Mouse (Mus musculus): ENCODE data around the gene Ppox. TPM values are rescaled to one million over a fixed set of nuclear protein-coding genes. Genes with fewer than 3 reads are reported as not detected.
A peak's percentile ranks its signal among the peaks of the same experiment; 100 is the strongest.

The Ppox gene
- polyA plus RNA-seq, 1 experiment from 2014 or later = 42.9 TPM

GRCm38 (mm10) chr1:171256095-171256818, 24.7 kb downstream of the Ppox start:
- Histone ChIP-seq H3K9me3 (ENCODE audit: control insufficient read depth, low read length) (no peaks in the 10 kb centered on the region), H3K36me3 (ENCODE audit: control insufficient read depth, insufficient read depth, low read length) (no peaks in the 10 kb centered on the region), H3K27ac (replicated peaks in 1 of 2; ENCODE audit: control insufficient read depth in 1 of 2, insufficient read depth in 1 of 2, low read depth in 2 of 2, low read length in 2 of 2) (no peak overlapping the region), H3K4me1 (ENCODE audit: control insufficient read depth in 2 of 2, insufficient read depth in 2 of 2, low read length in 2 of 2) (peaks cover 12 to 13% of the 10 kb centered on the region in 2 experiments; a peak in 3 of 4 replicates), H3K27me3 (ENCODE audit: control insufficient read depth, insufficient read depth, low read length) (no peaks in the 10 kb centered on the region), H3K4me3 (ENCODE audit: control insufficient read depth in 1 of 2, insufficient read depth in 1 of 2, low read depth in 1 of 2, low read length in 2 of 2) (no peak overlapping the region), H3K4me2 (ENCODE audit: low read length) (no peak overlapping the region), H3K9ac (ENCODE audit: low read length) (no peak overlapping the region)
- WGBS = 87% methylated on average over 24 of the region's 24 CpGs
- no peak for ATAC-seq (ENCODE audit: insufficient number of reproducible peaks, insufficient read depth, low FRiP score, low read depth)

- Histone ChIP-seq H3K27me3 (ENCODE audit: control insufficient read depth, insufficient read depth, low read length) (no peaks in the 10 kb centered on the region), H3K36me3 (ENCODE audit: control insufficient read depth, insufficient read depth, low read length) (no peaks in the 10 kb centered on the region), H3K9ac (ENCODE audit: low read length) (no peak overlapping the region), H3K9me3 (ENCODE audit: control insufficient read depth, low read length) (no peaks in the 10 kb centered on the region), H3K4me2 (ENCODE audit: low read length) (peak overlapping the region; percentile 63), H3K4me1 (ENCODE audit: control insufficient read depth in 2 of 2, insufficient read depth in 2 of 2, low read length in 2 of 2) (peaks cover 26 to 39% of the 10 kb centered on the region in 2 experiments), H3K4me3 (ENCODE audit: control insufficient read depth in 1 of 2, insufficient read depth in 1 of 2, low read depth in 1 of 2, low read length in 2 of 2) (no peak overlapping the region; a peak in 1 of 4 replicates), H3K27ac (replicated peaks in 1 of 2; ENCODE audit: control insufficient read depth in 1 of 2, insufficient read depth in 1 of 2, low read depth in 2 of 2, low read length in 2 of 2) (peak overlapping the region; percentile 40 to 56; a peak in 2 of 4 replicates)
- WGBS = 59% methylated on average over 17 of the region's 17 CpGs
- ATAC-seq (ENCODE audit: insufficient number of reproducible peaks, insufficient read depth, low FRiP score, low read depth) = no peak
Observed at GRCm38 (mm10) chr1:171252415-171252814, 28.6 kb downstream of the Ppox start.

GRCm38 (mm10) chr1:171251594-171252324, 29.2 kb downstream of the Ppox start:
- Histone ChIP-seq H3K36me3 (ENCODE audit: control insufficient read depth, insufficient read depth, low read length) (no peaks in the 10 kb centered on the region), H3K27me3 (ENCODE audit: control insufficient read depth, insufficient read depth, low read length) (no peaks in the 10 kb centered on the region), H3K27ac (replicated peaks in 1 of 2; ENCODE audit: control insufficient read depth in 1 of 2, insufficient read depth in 1 of 2, low read depth in 2 of 2, low read length in 2 of 2) (peak overlapping the region; percentile 40 to 56; a peak in 3 of 4 replicates), H3K9me3 (ENCODE audit: control insufficient read depth, low read length) (no peaks in the 10 kb centered on the region), H3K9ac (ENCODE audit: low read length) (peak overlapping the region; percentile 62), H3K4me1 (ENCODE audit: control insufficient read depth in 2 of 2, insufficient read depth in 2 of 2, low read length in 2 of 2) (peaks cover 26 to 39% of the 10 kb centered on the region in 2 experiments), H3K4me2 (ENCODE audit: low read length) (peak overlapping the region; percentile 63), H3K4me3 (ENCODE audit: control insufficient read depth in 1 of 2, insufficient read depth in 1 of 2, low read depth in 1 of 2, low read length in 2 of 2) (peak overlapping the region; percentile 26 to 31)
- WGBS = 16% methylated on average over 13 of the region's 13 CpGs
- no peak for ATAC-seq (ENCODE audit: insufficient number of reproducible peaks, insufficient read depth, low FRiP score, low read depth)

GRCm38 (mm10) chr1:171250680-171251593, 30.0 kb downstream of the Ppox start, which contains the start of gene Ndufs2:
Gene Ndufs2, minus strand, starts transcription at chr1:171251388.
- WGBS = 30% methylated on average over 26 of the region's 26 CpGs
- no peak for ATAC-seq (ENCODE audit: insufficient number of reproducible peaks, insufficient read depth, low FRiP score, low read depth)
- H3K4me1 ChIP-seq (ENCODE audit: control insufficient read depth in 2 of 2, insufficient read depth in 2 of 2, low read length in 2 of 2) = peaks cover 28 to 44% of the 10 kb centered on the region in 2 experiments

GRCm38 (mm10) chr1:171249913-171250600, 30.9 kb downstream of the Ppox start, which contains the start of gene Adamts4:
Gene Adamts4, plus strand, starts transcription at chr1:171250421.
- ATAC-seq (ENCODE audit: insufficient number of reproducible peaks, insufficient read depth, low FRiP score, low read depth) = no peak
- Histone ChIP-seq H3K9ac (ENCODE audit: low read length) (peak within 1 kb of the TSS; percentile 62), H3K4me1 (ENCODE audit: control insufficient read depth in 2 of 2, insufficient read depth in 2 of 2, low read length in 2 of 2) (peaks cover 29 to 50% of the 10 kb centered on the region in 2 experiments), H3K27ac (replicated peaks in 1 of 2; ENCODE audit: control insufficient read depth in 1 of 2, insufficient read depth in 1 of 2, low read depth in 2 of 2, low read length in 2 of 2) (peak within 1 kb of the TSS; percentile 49 to 88; a peak in 3 of 4 replicates), H3K36me3 (ENCODE audit: control insufficient read depth, insufficient read depth, low read length) (peaks cover 8% of the 10 kb centered on the region), H3K9me3 (ENCODE audit: control insufficient read depth, low read length) (no peaks in the 10 kb centered on the region), H3K4me3 (ENCODE audit: control insufficient read depth in 1 of 2, insufficient read depth in 1 of 2, low read depth in 1 of 2, low read length in 2 of 2) (peak within 1 kb of the TSS; percentile 26 to 31), H3K4me2 (ENCODE audit: low read length) (peak within 1 kb of the TSS; percentile 63), H3K27me3 (ENCODE audit: control insufficient read depth, insufficient read depth, low read length) (no peaks in the 10 kb centered on the region)
- 24% methylated on average over 5 of the region's 5 CpGs for WGBS

More at GRCm38 (mm10) chr1:171250680-171251593, 30.0 kb downstream of the Ppox start, which contains the start of gene Ndufs2:
- no peaks in the 10 kb centered on the region for H3K9me3 ChIP-seq (ENCODE audit: control insufficient read depth, low read length)
- peak within 1 kb of the TSS; percentile 62 for H3K9ac ChIP-seq (ENCODE audit: low read length)
- peak within 1 kb of the TSS; percentile 63 for H3K4me2 ChIP-seq (ENCODE audit: low read length)
- no peaks in the 10 kb centered on the region for H3K36me3 ChIP-seq (ENCODE audit: control insufficient read depth, insufficient read depth, low read length)
- peak within 1 kb of the TSS; percentile 40 to 56; a peak in 3 of 4 replicates for H3K27ac ChIP-seq (replicated peaks in 1 of 2; ENCODE audit: control insufficient read depth in 1 of 2, insufficient read depth in 1 of 2, low read depth in 2 of 2, low read length in 2 of 2)
- no peaks in the 10 kb centered on the region for H3K27me3 ChIP-seq (ENCODE audit: control insufficient read depth, insufficient read depth, low read length)
- H3K4me3 ChIP-seq (ENCODE audit: control insufficient read depth in 1 of 2, insufficient read depth in 1 of 2, low read depth in 1 of 2, low read length in 2 of 2) = peak within 1 kb of the TSS; percentile 26 to 31

GRCm38 (mm10) chr1:171248386-171249226, 32.4 kb downstream of the Ppox start:
- whole genome bisulfite sequencing = 35% methylated on average over 3 of the region's 3 CpGs
- H3K36me3 ChIP-seq (ENCODE audit: control insufficient read depth, insufficient read depth, low read length) = peaks cover 21% of the 10 kb centered on the region
- no peak overlapping the region for H3K4me3 ChIP-seq (ENCODE audit: control insufficient read depth in 1 of 2, insufficient read depth in 1 of 2, low read depth in 1 of 2, low read length in 2 of 2)
- H3K4me1 ChIP-seq (ENCODE audit: control insufficient read depth in 2 of 2, insufficient read depth in 2 of 2, low read length in 2 of 2) = peaks cover 29 to 50% of the 10 kb centered on the region in 2 experiments
- ATAC-seq (ENCODE audit: insufficient number of reproducible peaks, insufficient read depth, low FRiP score, low read depth) = no peak
- H3K9me3 ChIP-seq (ENCODE audit: control insufficient read depth, low read length) = no peaks in the 10 kb centered on the region
- H3K27ac ChIP-seq (replicated peaks in 1 of 2; ENCODE audit: control insufficient read depth in 1 of 2, insufficient read depth in 1 of 2, low read depth in 2 of 2, low read length in 2 of 2) = peak overlapping the region; percentile 88 to 94
- no peak overlapping the region for H3K4me2 ChIP-seq (ENCODE audit: low read length)
- H3K27me3 ChIP-seq (ENCODE audit: control insufficient read depth, insufficient read depth, low read length) = no peaks in the 10 kb centered on the region
- no peak overlapping the region for H3K9ac ChIP-seq (ENCODE audit: low read length)

All from heart, embryonic 14.5 days (tissue).